Mouse (Mus musculus) MEL (cell line): ENCODE measurements around the gene Neurl2. TPM values are rescaled to one million over a fixed set of nuclear protein-coding genes. Genes with fewer than 3 reads are reported as not detected.

Experiments
- DNase-seq: peaks from one replicate; pipeline ENCODE4 v3.0.0; 2011; ENCODE audit warnings: low read depth, low spot score
- H3K27ac ChIP-seq: 2 replicates; pipeline ENCODE4 v1.5.1; 2012; ENCODE audit warnings: low read depth, mild to moderate bottlenecking, control low read depth, low read length, moderate library complexity; ENCODE audit not compliant: control insufficient read depth
- H3K27me3 ChIP-seq, 2 experiments: fragments of 150-350 bp in 1 of 2; sonication (generic) in 1 of 2; 2 replicates each; pipeline ENCODE4 v1.6.1; 2012; ENCODE audit warnings: low read length in 2 of 2, mild to moderate bottlenecking in 2 of 2, improper control_type of control experiment in 1 of 2, moderate library complexity in 1 of 2; ENCODE audit not compliant: insufficient read depth in 2 of 2, control insufficient read depth in 1 of 2
- H3K36me3 ChIP-seq, 2 experiments: 2 replicates each; pipeline ENCODE4 v1.6.1; 2012 to 2014; ENCODE audit warnings: low read length in 2 of 2, improper control_type of control experiment in 1 of 2, inconsistent platforms in 1 of 2, mild to moderate bottlenecking in 1 of 2; ENCODE audit not compliant: insufficient read depth in 2 of 2, control insufficient read depth in 1 of 2
- H3K4me1 ChIP-seq, 2 experiments: fragments of 150-350 bp in 1 of 2; sonication (generic) in 1 of 2; 2 replicates each; pipeline ENCODE4 v1.6.1; 2012; ENCODE audit warnings: low read length in 2 of 2, improper control_type of control experiment in 1 of 2, mild to moderate bottlenecking in 1 of 2; ENCODE audit not compliant: insufficient read depth in 2 of 2, control insufficient read depth in 1 of 2
- H3K4me3 ChIP-seq, 2 experiments: fragments of 150-350 bp in 1 of 2; sonication (generic) in 1 of 2; 2 replicates each; pipeline ENCODE4 v1.5.1; 2012; ENCODE audit warnings: low read depth in 2 of 2, low read length in 2 of 2, mild to moderate bottlenecking in 2 of 2, moderate library complexity in 2 of 2, control low read depth in 1 of 2, improper control_type of control experiment in 1 of 2; ENCODE audit not compliant: control insufficient read depth in 1 of 2, insufficient read depth in 1 of 2
- H3K79me2 ChIP-seq: 2 replicates; pipeline ENCODE4 v1.6.1; 2012; ENCODE audit warnings: mild to moderate bottlenecking, low read length, moderate library complexity; ENCODE audit not compliant: control insufficient read depth, poor library complexity, insufficient read depth
- H3K9ac ChIP-seq: 2 replicates; pipeline ENCODE4 v1.6.1; 2012; ENCODE audit warnings: low read depth, mild to moderate bottlenecking, control low read depth, low read length, moderate library complexity; ENCODE audit not compliant: control insufficient read depth, poor library complexity, severe bottlenecking
- H3K9me3 ChIP-seq: fragments of 150-350 bp; sonication (generic); replicated peaks from 2 replicates; pipeline ENCODE4 v1.6.1; 2012; ENCODE audit warnings: mild to moderate bottlenecking, low read length, improper control_type of control experiment, moderate library complexity; ENCODE audit not compliant: insufficient read depth
- BHLHE40 ChIP-seq: IDR thresholded peaks from 2 replicates; pipeline ENCODE4 v1.6.1; 2012; ENCODE audit warnings: low read depth, mild to moderate bottlenecking, inconsistent platforms, low read length, improper control_type of control experiment, borderline replicate concordance
- CHD1 ChIP-seq: IDR thresholded peaks from 2 replicates; pipeline ENCODE4 v1.6.1; 2012; ENCODE audit warnings: low read depth, mild to moderate bottlenecking, inconsistent platforms, low read length, improper control_type of control experiment
- ELF1 ChIP-seq: IDR thresholded peaks from 2 replicates; pipeline ENCODE4 v1.6.1; 2014; ENCODE audit warnings: low read depth, mild to moderate bottlenecking, inconsistent platforms, low read length, improper control_type of control experiment, moderate library complexity
- EP300 ChIP-seq, 2 experiments: IDR thresholded peaks; 2 replicates each; pipeline ENCODE4 v1.6.1; 2011; ENCODE audit warnings: improper control_type of control experiment in 2 of 2, low read length in 2 of 2, low read depth in 1 of 2, mild to moderate bottlenecking in 1 of 2
- ETS1 ChIP-seq: IDR thresholded peaks from 2 replicates; pipeline ENCODE4 v1.6.1; 2012; ENCODE audit warnings: low read depth, mild to moderate bottlenecking, inconsistent platforms, low read length, improper control_type of control experiment, moderate library complexity
- HCFC1 ChIP-seq: IDR thresholded peaks from 2 replicates; pipeline ENCODE4 v1.6.1; 2012; ENCODE audit warnings: low read depth, mild to moderate bottlenecking, inconsistent platforms, low read length, improper control_type of control experiment, moderate library complexity
- JUND ChIP-seq: IDR thresholded peaks from 2 replicates; pipeline ENCODE4 v1.6.1; 2011; ENCODE audit warnings: low read depth, mild to moderate bottlenecking, improper control_type of control experiment, low read length
- MAFK ChIP-seq: IDR thresholded peaks from 2 replicates; pipeline ENCODE4 v1.6.1; 2011; ENCODE audit warnings: low read depth, mild to moderate bottlenecking, low read length, improper control_type of control experiment, borderline replicate concordance
- MAX ChIP-seq: IDR thresholded peaks from 2 replicates; pipeline ENCODE4 v1.6.1; 2011; ENCODE audit warnings: low read length, improper control_type of control experiment
- MAZ ChIP-seq: IDR thresholded peaks from 2 replicates; pipeline ENCODE4 v1.6.1; 2012; ENCODE audit warnings: low read depth, mild to moderate bottlenecking, inconsistent platforms, low read length, improper control_type of control experiment
- MEF2A ChIP-seq: IDR thresholded peaks from 2 replicates; pipeline ENCODE4 v1.6.1; 2014; ENCODE audit warnings: low read depth, mild to moderate bottlenecking, inconsistent platforms, low read length, improper control_type of control experiment; ENCODE audit not compliant: poor library complexity, insufficient replicate concordance, severe bottlenecking; ENCODE audit errors: extremely low read depth
- MXI1 ChIP-seq: IDR thresholded peaks from 2 replicates; pipeline ENCODE4 v1.6.1; 2011; ENCODE audit warnings: mild to moderate bottlenecking, low read depth, low read length, improper control_type of control experiment
- MYB ChIP-seq: IDR thresholded peaks from 2 replicates; pipeline ENCODE4 v1.6.1; 2011; ENCODE audit warnings: mild to moderate bottlenecking, low read depth, low read length, improper control_type of control experiment
- MYC ChIP-seq: IDR thresholded peaks from 2 replicates; pipeline ENCODE4 v1.6.1; 2011; ENCODE audit warnings: low read depth, mild to moderate bottlenecking, low read length, improper control_type of control experiment, moderate library complexity
- NELFE ChIP-seq: IDR thresholded peaks from 2 replicates; pipeline ENCODE4 v1.6.1; 2011; ENCODE audit warnings: low read depth, low read length, improper control_type of control experiment
- POLR2A ChIP-seq, 2 experiments: IDR thresholded peaks; 2 replicates each; pipeline ENCODE4 v1.6.1; 2011 to 2012; ENCODE audit warnings: low read length in 2 of 2, mild to moderate bottlenecking in 2 of 2, control low read depth in 1 of 2, improper control_type of control experiment in 1 of 2, low read depth in 1 of 2, moderate library complexity in 1 of 2; ENCODE audit not compliant: control insufficient read depth in 1 of 2, insufficient read depth in 1 of 2, poor library complexity in 1 of 2
- POLR2AphosphoS2 ChIP-seq: IDR thresholded peaks from 2 replicates; pipeline ENCODE4 v1.6.1; 2011; ENCODE audit warnings: low read length, improper control_type of control experiment
- RAD21 ChIP-seq: IDR thresholded peaks from 2 replicates; pipeline ENCODE4 v1.6.1; 2011; ENCODE audit warnings: mild to moderate bottlenecking, low read depth, low read length, improper control_type of control experiment
- RCOR1 ChIP-seq: IDR thresholded peaks from 2 replicates; pipeline ENCODE4 v1.6.1; 2012; ENCODE audit warnings: low read depth, mild to moderate bottlenecking, inconsistent platforms, low read length, improper control_type of control experiment
- SIN3A ChIP-seq: IDR thresholded peaks from 2 replicates; pipeline ENCODE4 v1.6.1; 2012; ENCODE audit warnings: low read length, improper control_type of control experiment, inconsistent platforms
- TBP ChIP-seq: IDR thresholded peaks from 2 replicates; pipeline ENCODE4 v1.8.0; 2011; ENCODE audit warnings: low read depth, low read length, improper control_type of control experiment
- TCF12 ChIP-seq: IDR thresholded peaks from 2 replicates; pipeline ENCODE4 v1.6.1; 2014; ENCODE audit warnings: low read depth, mild to moderate bottlenecking, inconsistent platforms, low read length, improper control_type of control experiment, moderate library complexity
- UBTF ChIP-seq: IDR thresholded peaks from 2 replicates; pipeline ENCODE4 v1.6.1; 2012; ENCODE audit warnings: low read depth, mild to moderate bottlenecking, inconsistent platforms, low read length, improper control_type of control experiment, moderate library complexity, borderline replicate concordance; ENCODE audit not compliant: insufficient read depth
- USF1 ChIP-seq: IDR thresholded peaks from 2 replicates; pipeline ENCODE4 v1.6.1; 2014; ENCODE audit warnings: low read depth, mild to moderate bottlenecking, inconsistent platforms, low read length, improper control_type of control experiment, moderate library complexity
- USF2 ChIP-seq, 2 experiments: IDR thresholded peaks; 2 replicates each; pipeline ENCODE4 v1.6.1; 2011 to 2012; ENCODE audit warnings: improper control_type of control experiment in 2 of 2, low read length in 2 of 2, borderline replicate concordance in 1 of 2, inconsistent platforms in 1 of 2, low read depth in 1 of 2, mild to moderate bottlenecking in 1 of 2; ENCODE audit not compliant: insufficient read depth in 1 of 2
- ZC3H11A ChIP-seq: IDR thresholded peaks from 2 replicates; pipeline ENCODE4 v1.6.1; 2012; ENCODE audit warnings: low read depth, mild to moderate bottlenecking, inconsistent platforms, low read length, improper control_type of control experiment
- ZMIZ1 ChIP-seq: IDR thresholded peaks from 2 replicates; pipeline ENCODE4 v1.6.1; 2012; ENCODE audit warnings: low read depth, mild to moderate bottlenecking, inconsistent platforms, low read length, improper control_type of control experiment, moderate library complexity
- polyA plus RNA-seq, 2 experiments: library from polyadenylated mRNA; stranded (reverse) in 1 of 2; unstranded in 1 of 2; fragments of >175 nt in 1 of 2; fragments of >200 nt in 1 of 2; gene quantifications; 2 replicates each; pipeline versions ENCODE4 v1.2.1 to v1.2.4; 2012; ENCODE audit warnings: low replicate concordance in 2 of 2, low read depth in 1 of 2; ENCODE audit not compliant: insufficient read length in 2 of 2, insufficient read depth in 1 of 2, missing spikeins in 1 of 2
- total RNA-seq: library from RNA; depleted of rRNA; stranded (reverse); fragments of 300-350 nt; gene quantifications from 2 replicates; pipeline ENCODE4 v1.2.3, GENCODE M21; 2012

The Neurl2 gene
- total and polyA plus RNA-seq, 3 experiments, result 1.6 to 2.6 TPM; not detected in 1

DNA sequence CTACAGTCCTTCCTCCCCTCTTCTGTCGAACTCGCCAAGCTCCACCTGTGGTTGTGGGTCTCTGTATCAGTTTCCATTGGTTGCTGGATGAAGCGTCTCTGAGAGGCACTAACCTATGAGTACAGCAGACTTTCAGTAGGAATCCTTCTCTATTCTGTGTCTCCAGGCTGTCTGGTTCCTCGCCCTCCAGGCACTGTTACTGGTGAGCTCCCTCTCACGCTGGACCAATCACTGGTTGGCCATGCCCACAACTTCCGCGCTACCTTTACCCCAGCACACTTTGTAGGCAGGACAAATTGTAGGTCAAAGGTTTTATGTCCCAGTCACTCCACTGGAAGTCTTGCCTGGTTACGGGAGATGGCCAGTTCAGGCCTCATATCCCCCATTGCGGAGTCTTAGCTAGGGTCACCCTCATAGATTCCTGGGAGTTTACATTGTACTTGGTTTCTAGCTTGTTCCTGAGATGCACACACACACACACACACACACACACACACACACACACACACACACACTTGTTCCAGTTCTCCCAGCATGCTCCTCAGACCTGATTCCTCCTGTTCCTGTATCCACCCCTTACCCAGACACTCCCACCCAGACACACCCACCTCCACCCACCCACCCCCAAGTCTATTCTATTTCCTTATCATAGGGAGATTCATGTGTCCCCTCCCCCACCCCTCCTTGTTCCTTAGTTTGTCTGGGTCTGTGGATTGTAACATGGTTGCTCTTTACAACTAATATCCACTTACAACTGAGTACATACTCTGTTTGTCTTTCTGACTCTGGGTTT lies 26.6 kb upstream of the Neurl2 start:
- H3K79me2 ChIP-seq, result no peaks in the 10 kb centered on the region; the same call in 1 of the 2 replicates
- peak overlapping the region; percentile 64 for H3K27ac ChIP-seq
- DNase-seq, result peak; percentile 86
- TF ChIP-seq RAD21 (no peak), USF2 (IDR thresholded peaks at IDR 0.05; ENCODE audit: borderline replicate concordance in 1 of 2, insufficient read depth in 1 of 2, low read depth in 1 of 2, low read length in 2 of 2) (no peak), CHD1 (no peak), RCOR1 (no peak), MAFK (no peak), TCF12 (0 out of 2 replicates have a peak, but pooled peaks have one; percentile 16), MEF2A (no peak), MYC (no peak; the same call in 1 of the 2 replicates), UBTF (no peak), USF1 (no peak), POLR2A (IDR thresholded peaks at IDR 0.05; ENCODE audit: control insufficient read depth in 1 of 2, insufficient read depth in 1 of 2, low read depth in 1 of 2, low read length in 2 of 2, poor library complexity in 1 of 2) (peak in 1 of 2 experiments; percentile 59; a peak in 2 of 4 replicates), TBP (peak; percentile 57; the same call in 1 of the 2 replicates), ETS1 (peak; percentile 27; the same call in 1 of the 2 replicates), ZC3H11A (no peak), SIN3A (no peak), POLR2AphosphoS2 (no peak), MAX (no peak), MAZ (peak; percentile 48; the same call in 1 of the 2 replicates), MYB (no peak), BHLHE40 (0 out of 2 replicates have a peak, but pooled peaks have one; percentile 26), ZMIZ1 (0 out of 2 replicates have a peak, but pooled peaks have one; percentile 31), HCFC1 (0 out of 2 replicates have a peak, but pooled peaks have one; percentile 40), EP300 (IDR thresholded peaks at IDR 0.05; ENCODE audit: low read depth in 1 of 2, low read length in 2 of 2) (0 out of 4 replicates have a peak, but pooled peaks of 1 of the 2 experiments have one; percentile 3), MXI1 (no peak), JUND (no peak), ELF1 (peak; percentile 38; the same call in 1 of the 2 replicates), NELFE (peak; percentile 50; the same call in 1 of the 2 replicates)
- peaks cover 0 to 24% of the 10 kb centered on the region in 2 experiments; a peak in 2 of 4 replicates for H3K36me3 ChIP-seq
- peak overlapping the region; percentile 29 for H3K9ac ChIP-seq
- peaks cover 17 to 36% of the 10 kb centered on the region in 2 experiments for H3K4me1 ChIP-seq
- no peaks in the 10 kb centered on the region for H3K27me3 ChIP-seq
- H3K9me3 ChIP-seq, result no peaks in the 10 kb centered on the region
- H3K4me3 ChIP-seq, result peak overlapping the region; percentile 17 to 39
